Mouse (Mus musculus) kidney, adult 2 months (tissue): ENCODE data around the gene Smg6. TPM values are rescaled to one million over a fixed set of nuclear protein-coding genes. Genes with fewer than 3 reads are reported as not detected.
A peak's percentile ranks its signal among the peaks of the same experiment; 100 is the strongest.

Source experiments
- DNase-seq: peaks from one replicate; pipeline ENCODE4 v3.0.0; 2021
- H3K27ac ChIP-seq: fragments of 200-500 bp; 2 replicates; pipeline ENCODE4 v1.5.1; 2012; ENCODE audit warnings: low read depth, low read length, control low read depth, inconsistent platforms; ENCODE audit not compliant: insufficient read depth
- H3K27me3 ChIP-seq: fragments of 200-500 bp; replicated peaks from 2 replicates; pipeline ENCODE4 v1.6.1; 2012; ENCODE audit warnings: mild to moderate bottlenecking, moderate library complexity, low read length, inconsistent platforms; ENCODE audit not compliant: control insufficient read depth, insufficient read depth
- H3K36me3 ChIP-seq: fragments of 200-500 bp; 2 replicates; pipeline ENCODE4 v1.6.1; 2012; ENCODE audit warnings: mild to moderate bottlenecking, moderate library complexity, low read length, inconsistent platforms; ENCODE audit not compliant: control insufficient read depth, insufficient read depth
- H3K4me1 ChIP-seq: fragments of 200-500 bp; 2 replicates; pipeline ENCODE4 v1.6.1; 2011; ENCODE audit warnings: low read length; ENCODE audit not compliant: control insufficient read depth, insufficient read depth
- H3K4me3 ChIP-seq: fragments of 200-500 bp; 2 replicates; pipeline ENCODE4 v1.5.1; 2011; ENCODE audit warnings: mild to moderate bottlenecking, low read depth, low read length, control low read depth; ENCODE audit not compliant: insufficient read depth
- CTCF ChIP-seq: fragments of 200-500 bp; conservative IDR thresholded peaks from 2 replicates; pipeline ENCODE4 v1.5.1; 2011; ENCODE audit warnings: low read depth, mild to moderate bottlenecking, control low read depth, low read length, moderate library complexity, mixed read lengths; ENCODE audit not compliant: insufficient read depth, insufficient read length
- POLR2A ChIP-seq: fragments of 200-500 bp; IDR thresholded peaks from one replicate; pipeline ENCODE4 v1.6.1; 2011; ENCODE audit warnings: low read depth, low read length, control low read depth
- WGBS: fragments of 180-500 bp; shearing (Covaris S2); methylation state at CpG from one replicate; pipeline ENCODE4 v1.1.7; 2018; 5-methylcytosine and 5-hydroxymethylcytosine counted together
- polyA plus RNA-seq: library from polyadenylated mRNA; depleted of rRNA; stranded (reverse); fragments of >200 nt; gene quantifications from 2 replicates; pipeline ENCODE4 v1.2.3, GENCODE M21; 2012

Smg6 gene
- polyA plus RNA-seq, 1 experiment = 35.2 TPM

DNA sequence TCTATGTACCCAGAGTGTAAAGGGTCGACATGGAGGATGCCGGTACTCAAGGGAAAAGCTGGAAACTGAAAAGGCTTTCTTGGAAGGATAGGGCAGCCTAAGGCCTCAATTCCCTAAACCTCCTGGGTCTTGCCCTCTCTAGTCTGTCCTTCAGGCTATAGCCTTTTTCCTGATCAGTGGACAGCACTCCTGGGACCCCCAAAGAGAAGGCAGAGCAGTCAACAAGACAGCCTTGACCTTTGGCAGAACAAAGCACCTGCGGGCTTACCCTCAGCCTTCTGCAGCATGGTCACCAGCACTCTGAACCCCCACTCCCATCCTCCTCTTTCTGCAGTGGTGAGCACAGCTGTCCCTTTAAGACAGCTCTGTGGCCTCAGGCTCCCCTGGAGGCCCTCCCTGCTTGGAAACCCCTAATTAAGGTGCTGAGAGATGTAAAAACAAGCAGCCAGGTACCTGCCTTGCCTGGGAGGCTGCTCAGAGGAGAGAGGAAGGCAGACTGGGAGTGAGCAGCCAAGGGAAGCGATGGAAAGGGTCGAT, 265.4 kb downstream of the Smg6 start, which contains the start of gene Dph1:
TSS of gene Dph1 (minus strand) at position 337 of the 537 bp plus-strand sequence.
- H3K36me3 ChIP-seq = no peaks in the 10 kb centered on the region
- H3K4me1 ChIP-seq = peaks cover 5% of the 10 kb centered on the region; the same call in 1 of the 2 replicates
- TF ChIP-seq POLR2A = no peak
- TF ChIP-seq CTCF = no peak
- peak within 1 kb of the TSS; percentile 96 for H3K4me3 ChIP-seq
- 55% methylated on average over 5 of the region's 5 CpGs for WGBS
- H3K27me3 ChIP-seq = no peaks in the 10 kb centered on the region
- no peak within 1 kb of the TSS for H3K27ac ChIP-seq
- no peak for DNase-seq

DNA sequence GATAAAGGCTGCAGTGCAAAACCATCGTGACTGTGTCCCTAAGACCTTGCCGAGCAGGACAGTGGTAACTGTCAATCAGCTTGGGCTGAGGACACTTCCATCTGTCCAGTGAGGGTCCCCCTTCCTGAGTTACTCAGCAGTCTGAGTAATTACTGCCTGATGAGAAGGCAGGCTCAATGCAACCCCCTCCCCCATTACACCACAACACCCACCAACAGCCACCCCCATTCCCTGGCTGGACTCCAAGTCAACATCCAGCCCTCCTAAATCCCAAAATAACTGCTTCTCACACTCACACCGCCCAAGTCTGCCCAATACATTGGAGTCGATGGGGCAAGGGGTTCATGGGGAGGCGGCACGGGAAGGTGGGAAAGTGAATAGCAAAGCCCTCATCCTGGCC, 266.2 kb downstream of the Smg6 start:
- TF ChIP-seq POLR2A (no peak), CTCF (no peak)
- 75% methylated on average over 6 of the region's 6 CpGs for WGBS
- Histone ChIP-seq H3K4me1 (peaks cover 5% of the 10 kb centered on the region; the same call in 1 of the 2 replicates), H3K4me3 (no peak overlapping the region), H3K27ac (no peak overlapping the region), H3K36me3 (no peaks in the 10 kb centered on the region), H3K27me3 (no peaks in the 10 kb centered on the region)
- DNase-seq = no peak

DNA sequence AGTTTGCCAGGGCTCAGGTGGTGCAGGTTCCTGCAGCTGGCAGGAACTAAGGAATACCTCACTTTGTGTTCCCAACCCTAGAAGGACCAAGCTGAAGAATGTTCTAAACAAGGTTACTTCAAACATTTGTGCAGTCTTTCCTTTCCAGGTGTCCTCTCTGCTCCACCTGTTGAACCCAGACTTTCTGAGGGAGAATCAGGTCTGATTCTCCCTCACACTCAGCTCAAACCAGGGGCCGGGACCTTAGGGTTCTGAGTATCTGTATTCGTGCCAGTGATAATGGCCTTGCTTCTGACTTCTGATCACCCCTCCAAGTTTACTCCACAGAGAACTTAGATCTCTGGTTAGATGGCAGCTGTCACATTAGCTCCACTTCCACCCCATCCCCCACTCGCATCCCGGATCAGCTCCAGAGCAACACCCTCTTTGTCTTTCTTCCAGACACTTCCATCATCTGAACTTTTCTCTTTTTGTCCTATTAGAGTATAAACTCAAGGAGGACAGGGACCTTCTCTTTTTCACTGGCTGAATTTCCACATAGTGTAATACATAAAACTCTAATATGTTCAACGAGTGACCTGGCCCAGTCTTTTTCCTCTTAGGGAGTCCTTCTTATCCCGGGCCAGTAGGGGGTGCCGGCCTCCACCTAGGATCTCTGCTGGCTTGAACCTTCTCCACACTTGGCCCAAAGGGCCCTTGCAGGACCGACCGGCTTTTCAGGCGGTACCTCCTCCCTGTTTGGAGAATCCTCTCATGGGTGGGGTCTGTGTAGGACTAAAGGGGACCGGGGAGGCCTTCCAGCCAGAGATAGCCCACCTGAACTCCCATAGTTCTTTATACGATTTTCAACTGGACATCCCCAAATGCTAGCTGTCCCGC, 267.0 kb downstream of the Smg6 start:
- TF ChIP-seq POLR2A = no peak
- peak; percentile 84 for TF ChIP-seq CTCF
- H3K36me3 ChIP-seq = no peaks in the 10 kb centered on the region
- WGBS = 26% methylated on average over 13 of the region's 13 CpGs
- H3K4me1 ChIP-seq = peaks cover 5% of the 10 kb centered on the region; the same call in 1 of the 2 replicates
- DNase-seq = peak; percentile 91
- peak overlapping the region; percentile 54 for H3K4me3 ChIP-seq
- no peak overlapping the region for H3K27ac ChIP-seq
- no peaks in the 10 kb centered on the region for H3K27me3 ChIP-seq

DNA sequence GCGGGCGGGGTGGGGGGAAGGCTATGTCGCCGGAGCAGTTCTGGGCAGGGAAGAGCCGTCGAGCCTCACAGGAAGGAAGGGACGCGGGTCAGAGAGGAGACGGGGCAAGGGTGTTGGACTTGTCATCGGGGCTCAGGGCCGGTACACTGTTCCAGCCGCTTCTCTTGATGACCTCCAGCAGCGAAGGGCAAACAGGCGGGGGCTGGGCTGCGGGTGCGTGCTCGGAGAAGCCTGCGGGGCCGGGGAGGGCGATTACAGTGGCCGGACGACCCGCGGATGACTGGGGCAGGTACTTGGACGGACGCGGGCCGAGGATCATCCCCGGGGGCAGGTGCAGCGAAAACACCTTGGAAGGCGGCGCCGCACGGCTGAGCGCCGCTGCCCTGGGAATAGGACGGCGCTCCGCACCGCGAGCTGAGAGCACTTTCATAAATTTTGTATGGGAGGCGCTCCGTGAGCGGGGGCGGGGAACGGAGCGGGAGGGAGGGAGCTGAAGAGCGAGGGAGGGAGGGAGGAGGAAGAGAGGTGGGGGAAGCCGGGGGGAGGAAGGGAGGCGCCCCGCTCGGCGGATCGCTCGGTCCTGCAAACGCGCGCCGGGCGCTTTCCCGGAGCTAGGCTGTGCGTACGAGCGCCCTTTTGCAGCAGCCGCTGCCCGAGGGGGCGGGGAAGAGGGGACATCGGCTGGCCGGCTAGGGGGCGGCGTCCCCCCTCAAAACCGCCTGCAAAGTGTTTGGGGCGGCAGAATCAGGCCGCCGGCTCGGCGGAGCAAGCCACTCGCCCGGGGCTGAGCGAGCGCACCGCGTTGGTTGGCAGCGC, 267.8 kb downstream of the Smg6 start, which contains the start of gene Rtn4rl1:
TSS of gene Rtn4rl1 (plus strand) at position 528 of the 816 bp plus-strand sequence.
- H3K36me3 ChIP-seq = no peaks in the 10 kb centered on the region
- TF ChIP-seq CTCF = no peak
- TF ChIP-seq POLR2A = no peak
- H3K27me3 ChIP-seq = no peaks in the 10 kb centered on the region
- WGBS = 2% methylated on average over 81 of the region's 84 CpGs
- peak within 1 kb of the TSS; percentile 54 for H3K4me3 ChIP-seq
- peak; percentile 85 for DNase-seq
- H3K4me1 ChIP-seq = peaks cover 5% of the 10 kb centered on the region; the same call in 1 of the 2 replicates
- H3K27ac ChIP-seq = peak within 1 kb of the TSS; percentile 44; the same call in 1 of the 2 replicates

DNA sequence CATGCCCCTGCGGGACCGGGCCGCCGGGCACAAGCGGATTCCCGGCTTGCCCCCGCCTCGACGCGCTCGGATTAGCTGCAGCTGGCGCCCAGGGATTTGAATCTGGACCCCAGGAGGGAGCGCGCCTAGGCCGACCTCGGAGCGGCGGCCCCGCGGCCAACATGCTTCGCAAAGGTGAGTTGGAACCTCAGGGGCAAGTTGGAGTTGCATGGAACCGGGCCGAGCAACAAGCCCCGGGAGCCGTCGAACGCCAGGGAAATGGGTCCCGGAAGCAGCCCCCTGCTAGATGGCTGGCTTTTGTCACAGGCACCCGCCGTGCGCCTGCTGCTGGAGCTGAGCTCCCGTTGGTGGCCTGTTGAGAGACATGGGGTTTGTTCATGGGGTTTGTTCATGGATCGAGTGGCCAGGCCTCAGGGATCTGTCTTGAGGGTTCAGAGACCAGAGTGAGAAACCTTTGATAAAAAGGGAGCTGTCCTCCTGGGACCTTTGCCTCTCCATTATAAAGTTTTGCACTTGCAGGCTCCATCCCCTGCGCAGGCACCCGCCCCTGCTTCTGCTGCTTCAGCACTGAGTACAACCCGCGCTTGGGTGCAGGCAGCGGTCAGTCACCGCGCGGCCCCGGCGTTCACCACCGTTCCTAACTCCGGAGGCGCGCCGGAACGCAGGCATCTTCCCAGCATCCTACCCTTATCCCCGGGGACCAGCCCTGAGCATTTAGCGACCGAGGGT, 268.7 kb downstream of the Smg6 start:
- Histone ChIP-seq H3K4me1 (peaks cover 5% of the 10 kb centered on the region; the same call in 1 of the 2 replicates), H3K36me3 (no peaks in the 10 kb centered on the region), H3K27ac (no peak overlapping the region), H3K4me3 (peak overlapping the region; percentile 54), H3K27me3 (no peaks in the 10 kb centered on the region)
- under 1% methylated on average over 52 of the region's 52 CpGs for WGBS
- DNase-seq = peak; percentile 59
- TF ChIP-seq POLR2A (no peak), CTCF (no peak)

DNA sequence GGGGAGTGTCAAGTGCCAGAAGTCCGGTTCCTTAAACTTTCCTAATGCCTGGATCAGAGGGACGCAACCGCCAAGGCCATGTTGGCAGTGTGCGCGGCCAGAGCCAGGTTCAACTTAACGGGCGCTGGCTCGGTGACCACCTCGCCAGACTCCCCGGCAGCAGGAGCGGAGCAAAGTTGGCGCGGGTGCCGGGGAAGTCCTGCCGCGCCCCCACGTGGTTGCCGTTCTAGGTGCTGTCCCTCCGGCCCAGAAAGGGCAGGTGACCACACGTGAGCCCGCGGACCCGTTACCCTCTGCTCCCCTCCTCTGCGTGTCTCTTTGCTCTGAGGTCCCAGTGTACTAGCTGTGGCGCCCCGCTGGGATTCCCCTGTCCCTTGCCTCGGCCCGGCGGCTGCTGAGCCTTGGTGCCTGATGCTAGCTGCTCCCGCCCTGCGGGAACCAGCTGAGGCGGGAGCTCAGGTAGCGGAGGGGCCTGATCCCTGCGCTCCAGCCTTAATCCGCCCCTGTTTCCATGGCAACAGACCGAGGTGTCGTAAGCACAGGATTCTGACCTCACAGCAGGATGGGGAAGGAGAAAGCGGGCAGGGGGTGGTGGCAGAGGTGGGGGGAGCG, 269.3 kb downstream of the Smg6 start:
- Histone ChIP-seq H3K27me3 (no peaks in the 10 kb centered on the region), H3K27ac (no peak overlapping the region), H3K36me3 (no peaks in the 10 kb centered on the region), H3K4me1 (peaks cover 5% of the 10 kb centered on the region; the same call in 1 of the 2 replicates), H3K4me3 (peak overlapping the region; percentile 54)
- DNase-seq = peak; percentile 67
- WGBS = 2% methylated on average over 39 of the region's 39 CpGs
- TF ChIP-seq CTCF (0 out of 2 replicates have a peak, but pooled peaks have one; percentile 20), POLR2A (no peak)
